Mouse (Mus musculus): Measurements from ENCODE around the gene Klhl5. TPM values are rescaled to one million over a fixed set of nuclear protein-coding genes. Genes with fewer than 3 reads are reported as not detected.

Klhl5 gene
- polyA plus RNA-seq, 1 experiment from 2014 or later, result 15.4 TPM

- no peak overlapping the region for H3K4me3 ChIP-seq (replicated peaks)
- WGBS, result 92% methylated on average over 4 of the region's 4 CpGs
- no peaks in the 10 kb centered on the region for H3K27me3 ChIP-seq (replicated peaks)
- H3K9me3 ChIP-seq, result no peaks in the 10 kb centered on the region
- no peak overlapping the region for H3K27ac ChIP-seq
- no peak for ATAC-seq (ENCODE audit: insufficient read depth, low FRiP score, low read depth)
- H3K4me1 ChIP-seq, result no peaks in the 10 kb centered on the region
- H3K9ac ChIP-seq, result no peak overlapping the region
- no peaks in the 10 kb centered on the region for H3K36me3 ChIP-seq
- no peak overlapping the region for H3K4me2 ChIP-seq
Measured at GRCm38 (mm10) chr5:65078081-65078480, 29.3 kb upstream of the Klhl5 start.

DNA sequence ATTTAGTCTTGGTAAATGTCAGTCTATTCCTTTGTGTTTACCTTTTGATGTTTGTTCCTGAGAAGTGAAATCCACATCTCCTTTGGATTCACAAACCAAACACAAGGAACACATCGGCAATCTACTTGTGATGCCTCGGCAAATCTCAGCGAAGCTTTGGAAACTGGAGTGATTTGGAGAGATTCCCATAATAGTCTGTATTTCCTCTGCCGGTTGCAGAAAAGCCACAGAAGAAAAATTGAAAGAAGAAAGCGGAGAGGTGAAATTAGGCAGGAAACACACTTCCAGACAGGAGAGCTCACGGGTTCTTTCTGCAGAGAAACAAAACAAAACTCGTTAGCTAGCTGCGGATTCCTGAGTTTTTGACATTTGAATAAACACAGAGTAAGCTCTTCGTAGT lies 27.5 kb upstream of the Klhl5 start:
- Histone ChIP-seq H3K9ac (no peak overlapping the region), H3K4me2 (peak overlapping the region; percentile 38; the same call in 1 of the 2 replicates), H3K27ac (no peak overlapping the region; the same call in 1 of the 2 replicates), H3K4me3 (replicated peaks) (peak overlapping the region; percentile 30), H3K4me1 (no peaks in the 10 kb centered on the region), H3K9me3 (no peaks in the 10 kb centered on the region), H3K36me3 (no peaks in the 10 kb centered on the region), H3K27me3 (replicated peaks) (no peaks in the 10 kb centered on the region)
- 21% methylated on average over 9 of the region's 9 CpGs for WGBS
- ATAC-seq (ENCODE audit: insufficient read depth, low FRiP score, low read depth), result no peak

GRCm38 (mm10) chr5:65081836-65082235 lies 25.5 kb upstream of the Klhl5 start:
- H3K27ac ChIP-seq, result no peak overlapping the region
- WGBS, result 88% methylated on average over 4 of the region's 4 CpGs
- no peaks in the 10 kb centered on the region for H3K9me3 ChIP-seq
- no peaks in the 10 kb centered on the region for H3K4me1 ChIP-seq
- H3K4me3 ChIP-seq (replicated peaks), result no peak overlapping the region
- no peak overlapping the region for H3K4me2 ChIP-seq
- H3K36me3 ChIP-seq, result no peaks in the 10 kb centered on the region
- no peaks in the 10 kb centered on the region for H3K27me3 ChIP-seq (replicated peaks)
- no peak for ATAC-seq (ENCODE audit: insufficient read depth, low FRiP score, low read depth)
- H3K9ac ChIP-seq, result no peak overlapping the region

DNA sequence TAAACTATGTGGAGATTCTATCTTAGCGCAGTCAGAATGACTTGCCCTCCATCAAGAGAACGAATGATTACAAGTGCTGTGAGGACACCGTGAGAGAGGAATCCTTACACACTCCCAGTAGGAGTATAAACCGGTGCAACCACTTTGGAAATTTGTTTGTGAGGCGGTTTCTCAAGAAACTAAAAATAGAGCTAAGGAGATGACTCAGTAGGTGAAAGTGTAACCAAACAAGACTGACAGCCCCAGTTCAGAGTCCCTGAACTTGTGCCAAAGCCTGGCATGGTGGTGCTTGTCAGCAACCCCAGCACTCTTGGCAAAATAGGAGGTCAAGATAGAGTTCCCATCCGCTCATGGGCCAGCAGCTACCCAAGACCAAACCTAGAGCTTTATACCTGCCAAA lies 20.8 kb upstream of the Klhl5 start:
- no peak overlapping the region for H3K4me3 ChIP-seq (replicated peaks)
- H3K4me2 ChIP-seq, result no peak overlapping the region
- no peak overlapping the region for H3K9ac ChIP-seq
- 70% methylated on average over 6 of the region's 6 CpGs for WGBS
- ATAC-seq (ENCODE audit: insufficient read depth, low FRiP score, low read depth), result no peak
- no peaks in the 10 kb centered on the region for H3K4me1 ChIP-seq
- no peaks in the 10 kb centered on the region for H3K27me3 ChIP-seq (replicated peaks)
- no peaks in the 10 kb centered on the region for H3K9me3 ChIP-seq
- no peak overlapping the region; the same call in 1 of the 2 replicates for H3K27ac ChIP-seq
- H3K36me3 ChIP-seq, result no peaks in the 10 kb centered on the region

DNA sequence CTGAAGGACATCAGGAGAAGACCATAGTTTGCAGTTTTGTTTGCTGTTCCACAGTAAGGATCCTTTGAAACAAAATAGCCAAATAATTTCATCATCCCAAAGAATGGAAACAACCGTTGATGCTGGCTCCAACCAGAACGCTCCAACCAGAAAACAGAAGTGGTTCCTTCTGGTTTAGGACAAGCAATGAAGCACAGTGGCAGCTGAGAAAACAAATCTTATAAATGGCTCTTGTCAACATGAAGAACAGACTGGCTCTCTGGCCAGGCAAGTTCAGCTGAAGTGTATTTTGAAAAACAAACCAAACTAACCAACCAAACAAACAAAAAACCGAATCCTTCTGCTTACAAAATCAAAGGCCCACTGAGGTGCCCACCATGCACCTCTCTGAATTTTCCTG lies 17.6 kb upstream of the Klhl5 start:
- H3K9ac ChIP-seq, result no peak overlapping the region
- 54% methylated on average over 3 of the region's 3 CpGs for WGBS
- no peak overlapping the region for H3K27ac ChIP-seq
- H3K9me3 ChIP-seq, result no peaks in the 10 kb centered on the region
- no peaks in the 10 kb centered on the region for H3K27me3 ChIP-seq (replicated peaks)
- no peak for ATAC-seq (ENCODE audit: insufficient read depth, low FRiP score, low read depth)
- H3K36me3 ChIP-seq, result no peaks in the 10 kb centered on the region
- no peak overlapping the region for H3K4me3 ChIP-seq (replicated peaks)
- H3K4me1 ChIP-seq, result 0 out of 2 replicates have a peak, but pooled peaks cover 3% of the 10 kb centered on the region
- no peak overlapping the region for H3K4me2 ChIP-seq

- H3K9ac ChIP-seq, result no peak overlapping the region
- 0 out of 2 replicates have a peak, but pooled peaks cover 3% of the 10 kb centered on the region for H3K4me1 ChIP-seq
- no peaks in the 10 kb centered on the region for H3K9me3 ChIP-seq
- no peaks in the 10 kb centered on the region for H3K36me3 ChIP-seq
- ATAC-seq (ENCODE audit: insufficient read depth, low FRiP score, low read depth), result no peak
- no peak overlapping the region for H3K4me2 ChIP-seq
- H3K27me3 ChIP-seq (replicated peaks), result no peaks in the 10 kb centered on the region
- H3K27ac ChIP-seq, result no peak overlapping the region
- 57% methylated on average over 11 of the region's 11 CpGs for WGBS
- H3K4me3 ChIP-seq (replicated peaks), result no peak overlapping the region
Measured at GRCm38 (mm10) chr5:65091184-65091858, 16.0 kb upstream of the Klhl5 start.

GRCm38 (mm10) chr5:65091921-65092320 lies 15.4 kb upstream of the Klhl5 start, which contains the start of gene Tmem156:
Gene Tmem156 (minus strand): TSS chr5:65092132.
- Histone ChIP-seq H3K27ac (peak within 1 kb of the TSS; percentile 37; the same call in 1 of the 2 replicates), H3K4me1 (0 out of 2 replicates have a peak, but pooled peaks cover 3% of the 10 kb centered on the region), H3K9ac (no peak within 1 kb of the TSS), H3K4me2 (no peak within 1 kb of the TSS), H3K36me3 (no peaks in the 10 kb centered on the region), H3K9me3 (no peaks in the 10 kb centered on the region), H3K4me3 (replicated peaks) (no peak within 1 kb of the TSS), H3K27me3 (replicated peaks) (no peaks in the 10 kb centered on the region)
- ATAC-seq (ENCODE audit: insufficient read depth, low FRiP score, low read depth), result no peak
- 35% methylated on average over 5 of the region's 5 CpGs for WGBS

DNA sequence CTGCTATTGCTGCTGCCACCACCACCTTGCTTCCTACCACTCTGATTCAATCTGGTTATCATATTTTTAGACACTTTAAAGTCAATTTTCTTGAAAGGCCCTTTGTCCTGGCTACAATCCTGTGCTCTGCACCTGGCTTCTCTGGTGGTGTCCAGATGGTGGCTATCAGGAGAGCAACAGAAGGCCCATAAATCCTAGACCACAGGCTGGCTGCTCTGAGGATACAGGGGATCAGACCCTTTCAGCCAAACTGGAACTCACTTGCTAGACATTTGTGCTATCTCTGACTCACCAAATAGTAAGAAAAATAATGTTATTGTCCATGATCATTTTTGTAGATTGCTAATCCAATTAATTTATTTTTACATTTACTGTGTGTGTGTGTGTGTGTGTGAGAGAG lies 13.6 kb upstream of the Klhl5 start:
- H3K36me3 ChIP-seq, result no peaks in the 10 kb centered on the region
- ATAC-seq (ENCODE audit: insufficient read depth, low FRiP score, low read depth), result no peak

DNA sequence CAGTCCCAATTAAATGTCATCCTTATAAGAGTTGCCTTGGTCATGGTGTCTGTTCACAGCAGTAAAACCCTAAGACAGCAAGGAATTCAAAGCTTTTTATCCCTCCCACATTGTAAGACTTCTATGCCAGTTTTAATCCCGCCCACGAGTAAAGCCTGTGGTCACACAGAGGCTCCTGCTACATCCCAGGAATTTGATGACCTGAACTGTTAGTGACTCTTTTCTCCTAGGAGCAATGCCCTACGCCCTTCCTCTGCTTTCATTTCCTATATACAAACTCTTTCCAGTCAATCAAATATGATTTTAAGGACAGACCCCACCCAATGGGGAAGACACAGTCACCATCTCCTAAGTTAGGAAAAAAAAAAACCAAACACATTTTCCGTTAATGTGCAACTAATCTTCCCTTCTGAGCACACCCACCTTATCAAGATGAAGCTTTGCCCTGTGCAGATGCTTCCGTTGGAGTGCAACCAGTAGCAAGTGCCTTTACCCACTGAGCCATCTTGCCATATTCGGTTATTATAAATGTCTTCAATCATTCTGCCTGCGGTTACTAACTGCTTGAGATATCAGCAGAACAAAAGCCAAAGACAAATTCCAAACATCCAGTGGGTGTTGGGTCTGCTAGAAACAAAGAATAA lies 12.3 kb upstream of the Klhl5 start:
- no peak overlapping the region for H3K4me3 ChIP-seq (replicated peaks)
- no peak overlapping the region for H3K27ac ChIP-seq
- H3K27me3 ChIP-seq (replicated peaks), result no peaks in the 10 kb centered on the region
- no peak overlapping the region for H3K9ac ChIP-seq
- ATAC-seq (ENCODE audit: insufficient read depth, low FRiP score, low read depth), result no peak
- no peaks in the 10 kb centered on the region for H3K9me3 ChIP-seq
- WGBS, result 83% methylated on average over 7 of the region's 7 CpGs
- H3K4me1 ChIP-seq, result 0 out of 2 replicates have a peak, but pooled peaks cover 3% of the 10 kb centered on the region
- H3K4me2 ChIP-seq, result no peak overlapping the region
- H3K36me3 ChIP-seq, result no peaks in the 10 kb centered on the region

More for the DNA sequence above, 13.6 kb upstream of the Klhl5 start:
- Histone ChIP-seq H3K4me2 (no peak overlapping the region), H3K27ac (no peak overlapping the region), H3K9ac (no peak overlapping the region), H3K9me3 (no peaks in the 10 kb centered on the region), H3K27me3 (replicated peaks) (no peaks in the 10 kb centered on the region), H3K4me3 (replicated peaks) (no peak overlapping the region), H3K4me1 (0 out of 2 replicates have a peak, but pooled peaks cover 3% of the 10 kb centered on the region)

DNA sequence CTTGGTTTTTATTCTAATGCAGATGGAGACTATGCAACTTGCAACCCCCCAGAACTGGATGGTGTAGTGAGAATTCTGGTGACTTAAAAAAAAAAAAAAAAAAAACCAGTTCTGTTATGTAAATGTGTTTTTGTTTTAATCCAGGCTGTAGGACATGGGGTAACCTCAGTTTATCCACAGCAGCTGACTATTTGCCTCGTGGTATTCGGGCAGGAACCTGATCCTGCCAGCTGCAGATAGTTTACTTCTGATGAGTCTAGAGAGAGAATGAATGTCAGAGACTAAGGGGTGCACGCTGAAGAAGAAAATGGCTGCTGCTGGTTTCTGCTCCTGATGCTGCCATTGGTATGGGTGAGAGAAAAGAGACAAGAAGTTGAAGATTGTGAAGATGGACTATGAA lies 11.3 kb upstream of the Klhl5 start:
- H3K36me3 ChIP-seq, result no peaks in the 10 kb centered on the region
- no peak for ATAC-seq (ENCODE audit: insufficient read depth, low FRiP score, low read depth)
- no peaks in the 10 kb centered on the region for H3K27me3 ChIP-seq (replicated peaks)
- H3K4me3 ChIP-seq (replicated peaks), result no peak overlapping the region
- H3K27ac ChIP-seq, result no peak overlapping the region
- H3K9ac ChIP-seq, result no peak overlapping the region
- H3K4me1 ChIP-seq, result 0 out of 2 replicates have a peak, but pooled peaks cover 3% of the 10 kb centered on the region
- no peak overlapping the region for H3K4me2 ChIP-seq
- H3K9me3 ChIP-seq, result no peaks in the 10 kb centered on the region
- 70% methylated on average over 3 of the region's 3 CpGs for WGBS

DNA sequence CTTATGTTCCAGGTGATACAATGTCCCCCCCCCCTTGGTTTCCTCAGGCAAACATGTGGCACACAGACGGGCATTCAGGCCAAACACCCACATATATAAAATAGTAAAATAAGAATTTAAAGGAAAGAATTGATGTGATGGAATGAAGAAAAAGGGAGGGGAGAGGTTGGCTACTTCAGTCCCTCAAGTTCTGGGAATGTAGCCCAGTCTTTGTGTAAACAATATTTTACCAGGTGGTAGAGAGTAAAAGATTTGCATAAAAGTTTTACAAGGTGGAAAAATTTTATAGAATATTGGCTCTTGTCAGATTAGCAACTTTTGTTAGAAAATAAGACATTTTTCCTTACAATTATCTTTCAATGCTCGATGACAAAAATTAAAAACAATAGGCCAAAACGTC lies 10.5 kb upstream of the Klhl5 start:
- H3K4me3 ChIP-seq (replicated peaks), result no peak overlapping the region
- H3K9me3 ChIP-seq, result no peaks in the 10 kb centered on the region
- 0 out of 2 replicates have a peak, but pooled peaks cover 3% of the 10 kb centered on the region for H3K4me1 ChIP-seq
- 49% methylated on average over 3 of the region's 3 CpGs for WGBS
- H3K36me3 ChIP-seq, result no peaks in the 10 kb centered on the region
- H3K27ac ChIP-seq, result no peak overlapping the region
- no peak for ATAC-seq (ENCODE audit: insufficient read depth, low FRiP score, low read depth)
- H3K9ac ChIP-seq, result no peak overlapping the region
- no peaks in the 10 kb centered on the region for H3K27me3 ChIP-seq (replicated peaks)
- H3K4me2 ChIP-seq, result no peak overlapping the region

DNA sequence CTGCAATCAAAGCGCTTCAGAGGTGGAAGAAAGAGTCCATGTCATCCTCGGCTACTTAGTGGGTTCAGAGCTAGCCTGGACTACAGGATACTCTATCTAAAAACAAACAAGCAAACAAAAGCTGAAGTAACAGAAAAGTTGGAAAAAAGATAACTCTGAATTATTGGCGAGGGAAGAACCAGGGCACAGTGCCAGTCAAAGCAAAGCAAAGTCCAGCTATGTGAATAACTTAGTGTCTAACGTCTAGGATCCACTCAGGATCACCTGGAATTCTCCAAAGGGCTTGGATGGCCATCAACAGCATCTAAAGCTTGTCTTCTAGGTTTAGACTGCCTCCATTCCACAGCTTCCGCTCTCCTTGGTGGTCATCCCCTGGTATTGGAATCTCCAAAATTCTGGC lies 9.9 kb upstream of the Klhl5 start:
- 76% methylated on average over 5 of the region's 5 CpGs for WGBS
- no peak overlapping the region for H3K4me2 ChIP-seq

More for the DNA sequence above, 9.9 kb upstream of the Klhl5 start:
- no peaks in the 10 kb centered on the region for H3K27me3 ChIP-seq (replicated peaks)
- no peaks in the 10 kb centered on the region for H3K36me3 ChIP-seq
- no peaks in the 10 kb centered on the region for H3K4me1 ChIP-seq
- ATAC-seq (ENCODE audit: insufficient read depth, low FRiP score, low read depth), result no peak
- H3K4me3 ChIP-seq (replicated peaks), result no peak overlapping the region
- no peak overlapping the region for H3K27ac ChIP-seq
- H3K9me3 ChIP-seq, result no peaks in the 10 kb centered on the region
- no peak overlapping the region for H3K9ac ChIP-seq

All from stomach, embryonic 15.5 days (tissue).